Mouse (Mus musculus) layer of hippocampus, adult 9-10 months (tissue): ENCODE results near the gene A630089N07Rik.
"Not testable (repeated sequence)": the region's sequence is repeated elsewhere in the genome, so short reads cannot be mapped to it uniquely, and the experiment has no call there.

Experiments used
- DNase-seq: peaks from one replicate; pipeline ENCODE4 v3.0.0; 2022; ENCODE audit warnings: low spot score

Gene A630089N07Rik

GRCm38 (mm10) chr16:98081889-98082818, at the start of gene A630089N07Rik:
A630089N07Rik (minus strand) TSS chr16:98082450.
- DNase-seq = peak; percentile 68

DNA sequence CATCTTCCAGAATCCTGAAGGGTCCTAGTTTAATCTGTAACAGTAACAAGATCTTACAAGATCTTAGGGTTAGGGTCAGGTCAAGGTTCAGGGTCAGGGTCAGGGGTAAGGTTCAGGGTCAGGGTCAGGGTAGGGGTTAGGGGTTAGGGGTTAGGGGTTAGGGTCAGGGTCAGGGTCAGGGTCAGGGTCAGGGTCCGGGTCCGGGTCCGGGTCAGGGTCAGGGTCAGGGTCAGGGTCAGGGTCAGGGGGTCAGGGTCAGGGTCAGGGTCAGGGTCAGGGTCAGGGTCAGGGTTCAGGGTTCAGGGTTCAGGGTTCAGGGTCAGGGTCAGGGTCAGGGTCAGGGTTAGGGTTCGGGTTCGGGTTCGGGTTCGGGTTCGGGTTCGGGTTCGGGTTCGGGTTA, 24.9 kb upstream of the A630089N07Rik start:
- DNase-seq = no peak

DNA sequence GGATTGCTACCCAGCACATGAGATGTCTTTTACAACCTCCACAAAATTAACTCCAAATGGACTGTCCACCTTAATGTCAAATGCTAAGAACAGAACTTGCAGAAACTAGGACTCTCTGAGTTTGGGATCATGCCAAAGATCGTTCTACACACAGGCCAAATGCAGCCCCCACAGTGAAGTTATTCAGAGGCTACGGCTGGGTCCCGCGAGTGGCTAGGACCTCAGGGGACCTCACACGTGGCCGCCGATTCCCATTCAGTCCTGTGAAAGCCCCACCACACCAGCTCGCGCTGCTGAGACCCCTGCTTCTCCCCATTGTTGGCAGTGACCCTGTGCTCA, 731 bp downstream of the A630089N07Rik start:
- DNase-seq = not testable (repeated sequence)

DNA sequence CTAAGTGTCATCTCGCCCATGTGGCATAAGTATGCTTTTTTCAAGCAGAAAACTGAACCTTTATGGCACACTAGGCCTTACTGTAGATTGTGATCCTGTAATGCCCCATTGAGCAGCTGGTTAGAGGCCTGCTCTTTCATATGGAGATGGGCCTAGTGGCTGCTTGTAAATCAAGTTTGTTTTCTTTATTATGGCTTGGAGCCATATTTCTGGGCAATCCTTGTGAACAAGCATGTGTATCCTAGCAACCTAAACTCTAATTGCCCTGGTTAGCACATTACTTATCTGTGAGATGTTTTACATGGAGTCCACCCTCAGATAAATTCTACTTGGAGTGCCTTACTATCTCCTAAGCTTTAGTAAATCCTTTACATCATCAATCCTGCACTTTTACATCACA, 1.1 kb downstream of the A630089N07Rik start:
- DNase-seq = not testable (repeated sequence)

GRCm38 (mm10) chr16:98079382-98079781, 2.9 kb downstream of the A630089N07Rik start:
- DNase-seq = not testable (repeated sequence)

DNA sequence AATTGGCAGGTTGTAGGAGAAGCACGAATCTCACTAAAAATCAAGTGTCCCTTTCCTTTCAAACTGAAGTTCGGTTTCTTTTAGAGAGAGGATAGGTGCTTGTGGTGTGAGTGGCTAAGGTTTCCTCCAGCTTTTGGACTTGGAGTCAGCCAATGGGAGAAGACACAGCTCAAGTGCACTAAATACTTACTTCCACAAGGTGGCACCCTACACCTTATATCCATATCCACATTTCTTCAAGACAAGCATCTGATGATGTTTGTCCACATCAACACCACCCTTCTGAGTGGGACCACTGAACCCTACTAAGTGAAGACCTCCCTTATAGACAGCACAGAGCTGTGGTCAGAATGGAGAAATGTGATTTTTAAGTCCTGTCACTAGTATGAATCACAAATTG, 40.6 kb downstream of the A630089N07Rik start:
- peak; percentile 20 for DNase-seq

DNA sequence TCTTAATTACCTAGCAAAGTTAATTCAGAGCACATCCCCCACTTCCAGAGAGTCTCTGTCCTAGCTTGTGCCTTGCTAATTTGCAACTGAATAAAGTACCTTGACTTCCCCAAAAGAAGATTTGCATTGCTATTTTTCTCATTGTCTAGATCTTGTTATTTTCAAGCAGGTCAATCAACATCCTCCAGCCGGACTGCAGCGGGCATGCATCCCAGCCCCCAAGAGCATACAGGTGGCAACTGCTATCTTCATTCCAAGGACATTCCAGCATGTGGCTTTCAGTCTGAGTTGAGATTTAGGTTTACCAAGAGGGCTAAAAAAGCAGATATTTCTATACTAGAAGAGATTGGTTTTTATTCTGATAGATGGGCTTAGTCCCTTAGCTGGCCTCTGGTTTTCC, 47.3 kb downstream of the A630089N07Rik start:
- DNase-seq = not testable (repeated sequence)

- not testable (repeated sequence) for DNase-seq
Measured at GRCm38 (mm10) chr16:98026186-98026585, 56.1 kb downstream of the A630089N07Rik start.

GRCm38 (mm10) chr16:98022657-98023345, 59.4 kb downstream of the A630089N07Rik start:
- DNase-seq = no peak

- DNase-seq = no peak
Measured at GRCm38 (mm10) chr16:98022081-98022480, 60.2 kb downstream of the A630089N07Rik start.

GRCm38 (mm10) chr16:97997383-97997731, 84.9 kb downstream of the A630089N07Rik start:
- DNase-seq = not testable (repeated sequence)

DNA sequence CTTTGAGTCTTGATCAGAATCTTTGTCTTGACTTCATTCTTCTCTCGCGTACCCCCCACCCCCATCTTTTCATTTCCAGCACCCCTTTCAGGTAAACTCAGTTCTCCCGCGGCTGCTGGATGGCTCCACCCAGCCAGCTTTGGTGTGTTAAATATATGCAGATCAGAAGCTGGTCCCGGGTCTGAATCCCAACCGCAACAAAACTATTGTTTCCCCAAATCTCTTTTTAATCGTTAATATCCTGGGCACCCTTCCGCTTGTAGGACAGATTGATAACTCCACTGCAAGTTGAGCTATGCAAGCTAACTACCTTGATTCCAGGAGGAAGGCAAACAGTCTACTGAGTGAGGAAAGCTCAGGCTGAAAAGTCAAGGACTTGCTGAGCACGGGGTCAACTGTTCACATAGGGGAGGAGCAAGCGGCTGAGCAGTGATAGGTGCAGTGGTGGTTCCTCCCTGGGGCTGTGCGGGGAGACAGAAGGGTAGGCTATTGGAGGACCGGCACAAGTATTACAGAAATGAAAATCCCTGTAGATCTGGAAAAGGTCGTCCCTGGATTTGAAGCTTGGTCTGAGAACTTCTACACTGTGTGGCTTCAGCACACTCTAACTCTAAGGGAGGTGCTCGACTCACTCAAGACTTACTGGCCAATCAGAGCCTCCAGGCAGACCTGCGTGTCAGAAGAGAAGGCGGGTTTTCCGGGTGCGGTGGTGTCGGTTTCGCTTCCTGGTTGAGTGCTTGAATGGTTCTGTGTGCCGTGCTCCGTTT, 85.5 kb downstream of the A630089N07Rik start, which contains the start of gene B230307C23Rik:
B230307C23Rik (plus strand) TSS at position 700 of the 767 bp plus-strand sequence.
- peak; percentile 77 for DNase-seq

- DNase-seq = peak; percentile 15
Measured at GRCm38 (mm10) chr16:97995849-97996615, 86.2 kb downstream of the A630089N07Rik start.

DNA sequence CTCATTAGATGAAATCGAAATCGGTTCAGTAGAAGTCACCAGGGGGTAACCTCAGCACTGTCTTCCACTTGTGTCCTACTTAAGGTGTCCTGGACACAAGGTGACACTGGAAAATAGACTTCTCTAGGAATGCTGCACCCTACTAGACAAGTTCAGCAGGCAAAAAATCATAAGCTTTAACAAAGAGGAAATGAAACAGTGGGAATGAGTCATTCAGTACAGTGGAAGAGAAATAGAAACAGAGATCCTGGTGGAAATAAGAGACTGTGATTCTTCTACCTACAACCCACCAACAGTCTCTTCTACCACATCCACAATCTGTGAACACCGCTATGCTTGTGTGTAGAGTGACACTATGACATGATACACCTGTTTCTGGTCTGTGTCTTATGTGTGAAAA, 89.8 kb downstream of the A630089N07Rik start:
- not testable (repeated sequence) for DNase-seq

DNA sequence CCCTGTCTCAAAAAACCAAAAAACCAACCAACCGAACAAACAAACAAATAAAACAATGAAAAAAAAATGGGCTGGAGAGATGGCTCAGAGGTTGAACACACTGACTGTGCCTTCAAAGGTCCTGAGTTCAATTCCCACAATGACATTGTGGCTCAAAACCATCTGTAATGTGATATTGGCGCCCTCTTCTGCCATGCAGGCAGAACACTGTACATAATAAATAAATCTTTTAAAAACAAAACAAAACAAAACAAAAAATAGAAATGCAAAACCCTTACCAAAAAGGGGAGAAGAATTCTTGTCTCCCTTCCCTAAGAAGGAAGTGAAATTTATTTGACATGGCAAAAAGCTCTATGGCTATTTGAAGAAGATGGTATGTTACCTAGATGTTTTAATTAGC, 90.7 kb downstream of the A630089N07Rik start:
- DNase-seq = no peak

- DNase-seq = no peak
Measured at GRCm38 (mm10) chr16:97984589-97984988, 97.7 kb downstream of the A630089N07Rik start.

DNA sequence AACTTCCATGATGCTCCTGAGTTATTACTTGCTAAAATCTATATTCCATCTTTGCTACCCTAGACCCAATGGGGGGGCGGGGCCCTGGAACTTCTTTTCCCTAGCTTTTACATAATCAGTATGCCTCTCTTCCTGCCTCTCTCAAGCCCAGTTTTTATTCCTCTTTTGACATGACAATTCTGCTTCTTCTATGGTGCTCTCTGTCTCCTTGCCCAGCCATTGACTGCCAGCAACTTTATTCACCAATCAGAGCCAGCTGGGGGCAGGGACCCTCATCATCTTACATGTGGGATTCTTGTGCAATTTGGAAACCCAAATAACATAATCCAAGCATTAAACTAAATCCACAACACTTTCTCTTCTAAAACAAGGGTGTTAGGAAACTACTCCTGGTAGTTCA, 100.9 kb downstream of the A630089N07Rik start:
- DNase-seq = no peak

- no peak for DNase-seq
Measured at GRCm38 (mm10) chr16:97977722-97978121, 104.5 kb downstream of the A630089N07Rik start.

GRCm38 (mm10) chr16:97977277-97977676, 105.0 kb downstream of the A630089N07Rik start:
- no peak for DNase-seq

GRCm38 (mm10) chr16:97963956-97964540, 118.2 kb downstream of the A630089N07Rik start:
- no peak for DNase-seq
